Mouse (Mus musculus): ENCODE results near the gene Zfp451. TPM values are rescaled to one million over a fixed set of nuclear protein-coding genes. Genes with fewer than 3 reads are reported as not detected.
A peak's percentile ranks its signal among the peaks of the same experiment; 100 is the strongest.

The Zfp451 gene
- polyA plus RNA-seq, 1 experiment from 2014 or later = 29.6 TPM

DNA sequence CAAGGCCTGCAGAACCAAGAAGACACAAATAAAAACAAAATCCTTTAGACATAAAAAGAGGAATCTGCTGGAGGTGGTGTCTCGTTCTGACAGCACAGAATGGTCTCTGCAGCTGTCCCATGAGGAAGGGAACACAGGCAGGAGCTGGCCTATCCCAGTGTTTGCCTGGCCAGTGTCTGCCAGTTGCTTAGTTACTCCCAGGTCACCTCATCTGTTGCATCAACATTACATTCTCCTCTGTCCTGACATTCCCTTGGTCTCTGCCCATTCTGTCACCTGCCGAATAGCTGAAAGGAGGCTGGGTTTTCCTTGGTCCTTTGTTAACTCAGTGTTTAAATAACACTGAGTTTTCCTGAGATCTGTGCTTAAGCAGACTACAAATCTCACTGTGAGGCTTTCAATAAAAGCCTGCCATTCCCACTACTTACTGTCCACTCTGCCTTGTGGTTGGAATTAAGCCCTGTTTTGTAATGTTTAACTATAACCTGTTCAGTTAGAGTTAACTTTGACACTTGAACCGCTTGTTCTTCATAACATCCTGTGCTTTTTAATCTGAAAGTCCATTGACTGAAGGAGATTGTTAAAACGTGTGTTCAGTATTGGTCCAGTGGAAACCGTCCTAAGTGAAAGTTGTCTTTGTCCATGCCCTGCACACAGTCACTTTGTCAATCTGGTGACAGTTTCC lies 80.3 kb downstream of the Zfp451 start:
- no peak for DNase-seq (ENCODE audit: low spot score)
- Histone ChIP-seq H3K27ac (replicated peaks) (no peak overlapping the region), H3K36me3 (peaks cover 99% of the 10 kb centered on the region), H3K4me1 (no peaks in the 10 kb centered on the region), H3K9me3 (replicated peaks) (no peaks in the 10 kb centered on the region), H3K4me3 (no peak overlapping the region), H3K27me3 (ENCODE audit: low read depth, poor library complexity, severe bottlenecking) (no peaks in the 10 kb centered on the region)
- 88% methylated on average over 5 of the region's 5 CpGs for WGBS

DNA sequence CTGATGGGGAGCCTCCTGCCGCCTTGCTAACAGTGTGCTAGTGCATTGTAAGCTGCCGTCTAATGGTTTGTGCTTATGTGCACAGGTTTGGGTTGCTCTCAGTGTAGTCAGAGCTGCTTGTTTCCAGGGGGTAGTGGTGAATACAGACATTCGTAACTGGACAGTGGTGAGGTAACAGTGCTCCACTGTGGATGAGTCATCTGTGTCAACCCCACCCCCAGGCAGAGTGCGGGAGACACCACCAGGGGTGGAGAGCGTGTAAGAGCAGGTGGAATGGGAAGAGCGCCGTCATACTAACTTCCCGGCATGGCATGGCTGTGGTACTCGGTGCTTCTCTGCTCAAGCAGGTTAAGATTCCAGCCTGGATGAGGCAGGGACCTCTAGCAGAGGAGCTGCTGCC lies 81.4 kb downstream of the Zfp451 start:
- no peaks in the 10 kb centered on the region for H3K9me3 ChIP-seq (replicated peaks)
- DNase-seq (ENCODE audit: low spot score) = no peak
- H3K36me3 ChIP-seq = peaks cover 99% of the 10 kb centered on the region
- no peak overlapping the region for H3K27ac ChIP-seq (replicated peaks)
- 94% methylated on average over 9 of the region's 9 CpGs for WGBS
- no peaks in the 10 kb centered on the region for H3K4me1 ChIP-seq
- no peaks in the 10 kb centered on the region for H3K27me3 ChIP-seq (ENCODE audit: low read depth, poor library complexity, severe bottlenecking)
- H3K4me3 ChIP-seq = no peak overlapping the region

DNA sequence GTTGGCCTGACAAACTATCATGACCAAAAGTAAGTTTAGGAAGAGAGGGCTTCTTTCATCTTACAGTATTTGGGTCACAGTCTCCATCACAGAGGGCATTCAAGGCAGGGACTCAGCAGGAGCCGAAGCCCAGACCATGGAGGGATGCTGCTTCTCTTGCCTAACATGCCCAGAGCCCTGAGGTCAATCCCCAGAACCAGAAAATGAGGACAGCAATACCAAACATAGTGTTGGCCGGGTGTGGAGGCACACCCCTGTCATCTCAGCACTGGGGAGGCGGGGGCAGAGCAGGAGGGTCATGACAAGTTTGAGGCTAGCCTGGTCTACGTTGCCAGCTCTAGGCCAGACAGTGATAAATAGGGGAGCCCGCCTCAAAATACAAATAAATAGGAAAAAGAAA lies 89.3 kb downstream of the Zfp451 start:
- no peaks in the 10 kb centered on the region for H3K27me3 ChIP-seq (ENCODE audit: low read depth, poor library complexity, severe bottlenecking)
- 96% methylated on average over 5 of the region's 5 CpGs for WGBS
- H3K9me3 ChIP-seq (replicated peaks) = no peaks in the 10 kb centered on the region
- DNase-seq (ENCODE audit: low spot score) = no peak
- peaks cover 83% of the 10 kb centered on the region for H3K36me3 ChIP-seq
- peaks cover 13% of the 10 kb centered on the region for H3K4me1 ChIP-seq
- H3K4me3 ChIP-seq = no peak overlapping the region
- no peak overlapping the region for H3K27ac ChIP-seq (replicated peaks)

DNA sequence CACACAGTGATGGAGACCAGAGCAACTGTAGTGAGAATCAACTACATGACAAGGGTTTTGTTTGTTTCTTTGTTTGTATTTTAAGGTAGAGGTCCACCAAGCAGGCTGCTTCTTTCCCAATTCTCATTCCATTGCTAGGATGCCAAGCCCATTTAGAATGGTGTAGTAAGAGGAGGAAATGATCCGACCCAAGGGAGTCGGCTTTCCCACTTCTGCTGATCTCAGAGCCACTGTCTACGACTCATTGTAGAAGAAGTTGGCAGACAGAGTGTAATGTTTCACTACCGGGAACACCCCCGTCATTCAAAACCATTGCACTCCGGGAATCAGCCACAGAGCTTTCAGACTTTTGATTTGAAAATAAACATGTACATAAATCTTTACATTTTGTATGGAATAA lies 89.9 kb downstream of the Zfp451 start:
- WGBS = 92% methylated on average over 6 of the region's 6 CpGs
- H3K9me3 ChIP-seq (replicated peaks) = no peaks in the 10 kb centered on the region
- peaks cover 15% of the 10 kb centered on the region for H3K4me1 ChIP-seq
- peaks cover 78% of the 10 kb centered on the region for H3K36me3 ChIP-seq
- H3K27ac ChIP-seq (replicated peaks) = no peak overlapping the region
- no peak for DNase-seq (ENCODE audit: low spot score)
- H3K27me3 ChIP-seq (ENCODE audit: low read depth, poor library complexity, severe bottlenecking) = no peaks in the 10 kb centered on the region
- no peak overlapping the region for H3K4me3 ChIP-seq

DNA sequence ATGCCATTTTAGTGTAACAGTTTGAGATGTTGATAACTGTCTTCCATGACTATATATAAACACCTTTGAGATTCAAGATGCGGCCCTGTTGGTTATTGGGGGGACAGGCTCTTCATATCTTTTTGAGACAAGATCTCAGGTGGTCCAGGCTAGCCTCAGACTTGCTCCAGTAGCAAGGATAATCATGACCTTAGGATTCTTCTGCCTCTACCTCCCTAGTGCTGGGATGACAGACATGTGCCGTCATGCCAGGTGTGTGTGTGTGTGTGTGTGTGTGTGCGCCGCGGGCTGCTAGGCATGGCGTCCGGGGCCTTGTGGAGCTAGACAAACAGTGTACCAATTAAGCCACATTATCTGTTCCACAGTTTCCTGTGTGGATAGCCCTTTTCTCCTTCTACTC lies 93.4 kb downstream of the Zfp451 start:
- Histone ChIP-seq H3K4me3 (peak overlapping the region; percentile 90), H3K27me3 (ENCODE audit: low read depth, poor library complexity, severe bottlenecking) (no peaks in the 10 kb centered on the region)

DNA sequence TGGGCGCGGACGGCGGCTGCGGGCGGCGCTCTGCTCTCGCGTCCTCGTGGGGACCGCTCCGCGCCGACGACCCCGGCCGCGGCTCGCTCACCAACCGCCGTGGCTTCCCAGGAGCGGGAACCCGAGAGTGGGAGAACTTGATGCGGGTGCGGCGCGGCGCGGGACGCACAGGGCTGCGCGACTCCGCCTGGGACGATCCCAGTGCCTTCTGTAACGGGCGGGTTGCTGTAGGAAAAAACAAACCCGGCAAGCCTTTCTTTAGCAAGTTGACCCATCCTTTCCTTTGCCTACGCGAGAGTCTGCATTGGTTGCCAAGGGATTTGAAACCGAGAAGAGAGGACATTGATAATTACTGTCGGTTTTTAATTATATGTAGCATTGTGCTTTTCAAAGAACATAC lies 94.2 kb downstream of the Zfp451 start:
- peak overlapping the region; percentile 94 for H3K27ac ChIP-seq (replicated peaks)
- H3K9me3 ChIP-seq (replicated peaks) = no peaks in the 10 kb centered on the region
- H3K4me1 ChIP-seq = peaks cover 17% of the 10 kb centered on the region
- DNase-seq (ENCODE audit: low spot score) = no peak
- peaks cover 37% of the 10 kb centered on the region for H3K36me3 ChIP-seq
- H3K4me3 ChIP-seq = peak overlapping the region; percentile 90
- WGBS = under 1% methylated on average over 41 of the region's 41 CpGs
- no peaks in the 10 kb centered on the region for H3K27me3 ChIP-seq (ENCODE audit: low read depth, poor library complexity, severe bottlenecking)

More for the DNA sequence above, 93.4 kb downstream of the Zfp451 start:
- H3K36me3 ChIP-seq = peaks cover 45% of the 10 kb centered on the region
- H3K27ac ChIP-seq (replicated peaks) = no peak overlapping the region
- H3K4me1 ChIP-seq = peaks cover 17% of the 10 kb centered on the region
- no peaks in the 10 kb centered on the region for H3K9me3 ChIP-seq (replicated peaks)
- 94% methylated on average over 7 of the region's 7 CpGs for WGBS
- DNase-seq (ENCODE audit: low spot score) = no peak

DNA sequence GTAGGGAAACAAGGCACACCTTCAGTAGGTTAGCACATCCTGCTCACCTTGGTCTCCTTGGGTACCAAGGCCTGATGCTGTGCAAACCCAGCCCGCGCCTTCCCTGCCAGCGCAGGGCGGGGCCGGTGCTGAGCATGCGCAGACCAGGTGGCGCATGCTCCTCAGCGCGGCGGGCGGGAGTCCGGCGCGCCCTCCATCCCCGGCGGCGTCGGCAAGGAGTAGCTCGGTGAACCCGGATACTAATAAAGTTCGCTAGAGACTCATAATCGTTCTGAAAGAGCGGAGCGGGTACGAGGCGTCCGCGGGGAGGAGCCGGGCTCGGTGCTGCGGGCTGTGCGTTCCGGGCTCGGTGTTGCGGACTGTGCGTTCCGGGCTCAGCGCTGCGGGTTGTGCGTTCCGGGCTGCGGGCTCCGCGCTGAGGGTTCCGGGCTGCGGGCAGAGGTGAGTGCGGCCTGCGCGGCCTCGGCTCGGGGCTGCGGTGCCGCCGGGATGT lies 94.6 kb downstream of the Zfp451 start, which contains the start of gene Rab23:
Rab23 (plus strand) TSS at position 155 of the 493 bp plus-strand sequence.
- Histone ChIP-seq H3K27me3 (ENCODE audit: low read depth, poor library complexity, severe bottlenecking) (no peaks in the 10 kb centered on the region), H3K36me3 (peaks cover 33% of the 10 kb centered on the region), H3K4me3 (peak within 1 kb of the TSS; percentile 90), H3K4me1 (peaks cover 20% of the 10 kb centered on the region), H3K27ac (replicated peaks) (peak within 1 kb of the TSS; percentile 94), H3K9me3 (replicated peaks) (no peaks in the 10 kb centered on the region)
- under 1% methylated on average over 54 of the region's 54 CpGs for WGBS
- DNase-seq (ENCODE audit: low spot score) = peak; percentile 81

DNA sequence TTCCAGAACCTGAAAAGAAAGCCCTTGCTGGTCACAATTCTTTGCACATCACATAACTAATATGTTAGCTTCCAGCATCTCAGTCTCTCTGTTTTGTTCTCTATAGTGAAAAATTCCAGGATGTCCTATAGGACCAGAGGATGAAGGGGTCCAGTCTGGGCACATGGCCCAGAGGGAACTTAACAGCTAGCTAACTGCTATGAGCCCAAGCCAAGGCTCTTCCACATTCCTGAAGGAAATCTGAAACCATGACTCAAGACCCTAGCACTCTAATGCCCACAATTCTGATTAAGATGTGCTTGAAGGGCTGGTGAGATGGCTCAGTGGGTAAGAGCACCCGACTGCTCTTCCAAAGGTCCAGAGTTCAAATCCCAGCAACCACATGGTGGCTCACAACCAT lies 96.8 kb downstream of the Zfp451 start:
- H3K36me3 ChIP-seq = peaks cover 12% of the 10 kb centered on the region
- 100% methylated on average over 1 of the region's 1 CpGs for WGBS
- H3K9me3 ChIP-seq (replicated peaks) = no peaks in the 10 kb centered on the region
- H3K4me3 ChIP-seq = no peak overlapping the region
- no peak overlapping the region for H3K27ac ChIP-seq (replicated peaks)
- no peak for DNase-seq (ENCODE audit: low spot score)
- H3K27me3 ChIP-seq (ENCODE audit: low read depth, poor library complexity, severe bottlenecking) = 0 out of 2 replicates have a peak, but pooled peaks cover 3% of the 10 kb centered on the region
- peaks cover 22% of the 10 kb centered on the region for H3K4me1 ChIP-seq

DNA sequence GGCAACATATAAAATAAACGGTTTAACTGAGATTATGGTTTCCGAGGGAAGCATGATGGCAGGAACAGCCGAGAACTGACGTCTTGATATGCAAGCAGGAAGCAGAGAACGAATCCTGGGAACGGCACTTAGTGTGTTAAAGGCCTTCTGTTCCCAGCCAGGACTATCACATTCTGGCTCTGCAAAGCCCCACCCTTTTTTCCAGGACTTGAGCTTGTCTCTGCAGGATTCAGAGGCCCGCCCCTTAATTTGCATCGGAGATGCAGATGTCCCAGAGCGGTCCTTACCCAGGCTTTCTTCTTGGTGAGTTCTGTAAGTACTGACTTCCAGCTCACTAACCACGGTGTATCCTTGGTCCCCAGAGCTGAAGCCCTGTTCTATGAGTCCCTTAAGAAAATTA lies 99.6 kb downstream of the Zfp451 start:
- no peaks in the 10 kb centered on the region for H3K36me3 ChIP-seq
- no peaks in the 10 kb centered on the region for H3K9me3 ChIP-seq (replicated peaks)
- H3K4me3 ChIP-seq = peak overlapping the region; percentile 16; the same call in 1 of the 2 replicates
- DNase-seq (ENCODE audit: low spot score) = peak; percentile 27
- H3K27me3 ChIP-seq (ENCODE audit: low read depth, poor library complexity, severe bottlenecking) = 0 out of 2 replicates have a peak, but pooled peaks cover 3% of the 10 kb centered on the region
- 8% methylated on average over 10 of the region's 10 CpGs for WGBS
- peaks cover 8% of the 10 kb centered on the region for H3K4me1 ChIP-seq
- no peak overlapping the region for H3K27ac ChIP-seq (replicated peaks)

DNA sequence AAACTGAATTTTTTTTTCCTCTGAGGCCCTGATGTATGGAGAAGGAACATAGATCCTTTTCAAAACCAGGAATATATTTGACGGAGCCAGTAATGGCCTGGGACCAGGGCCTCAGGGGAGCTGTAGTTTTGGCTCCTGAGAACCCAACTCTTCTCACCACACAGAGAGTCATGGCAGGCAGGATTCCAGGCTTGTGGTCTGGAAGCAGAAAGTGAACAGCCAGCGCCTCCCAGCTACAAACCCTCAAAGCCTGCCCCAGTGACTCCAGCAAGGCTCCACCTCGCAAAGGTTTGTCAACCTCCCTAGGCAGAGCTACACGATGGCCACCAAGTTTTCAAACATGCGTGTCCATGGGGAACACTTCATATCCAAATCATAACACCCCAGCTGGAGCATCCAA lies 102.4 kb downstream of the Zfp451 start:
- Histone ChIP-seq H3K36me3 (no peaks in the 10 kb centered on the region), H3K4me3 (no peak overlapping the region), H3K27ac (replicated peaks) (no peak overlapping the region), H3K9me3 (replicated peaks) (no peaks in the 10 kb centered on the region), H3K4me1 (peaks cover 5% of the 10 kb centered on the region), H3K27me3 (ENCODE audit: low read depth, poor library complexity, severe bottlenecking) (0 out of 2 replicates have a peak, but pooled peaks cover 3% of the 10 kb centered on the region)
- DNase-seq (ENCODE audit: low spot score) = no peak
- WGBS = 88% methylated on average over 5 of the region's 5 CpGs

Other genes starting within 250 kb of the Zfp451 start
- gene Prim2, start 144.8 kb downstream of the Zfp451 start, polyA plus RNA-seq (2016; fragmentation: Nextera tagmentation; extraction: Ambion mirVana) = 57.6 and 59.1 TPM in 2 replicates
- 30.9 and 33.2 TPM in 2 replicates for gene Rab23, start 94.7 kb downstream of the Zfp451 start, polyA plus RNA-seq (2016; fragmentation: Nextera tagmentation; extraction: Ambion mirVana)
- 39.0 and 52.2 TPM in 2 replicates for gene Bag2, start 56.8 kb downstream of the Zfp451 start, polyA plus RNA-seq (2016; fragmentation: Nextera tagmentation; extraction: Ambion mirVana)
- 1.5 and 1.7 TPM in 2 replicates for gene Bend6, start 93.2 kb upstream of the Zfp451 start, polyA plus RNA-seq (2016; fragmentation: Nextera tagmentation; extraction: Ambion mirVana)
- 18.8 and 25.8 TPM in 2 replicates for gene Dst, start 93.6 kb upstream of the Zfp451 start, polyA plus RNA-seq (2016; fragmentation: Nextera tagmentation; extraction: Ambion mirVana)

Data from midbrain, embryonic 10.5 days (tissue).